Mouse (Mus musculus) embryonic facial prominence, embryonic 14.5 days (tissue): ENCODE results near the gene Nptxr. TPM values are rescaled to one million over a fixed set of nuclear protein-coding genes. Genes with fewer than 3 reads are reported as not detected.

Experiments used
- ATAC-seq: fragments of 200-750 bp; cut with Nextera tagmentation; 2 replicates; pipeline ENCODE4 v1.8.0; 2017; ENCODE audit warnings: low read depth, moderate number of reproducible peaks, moderate TSS enrichment
- DNase-seq: peaks from one replicate; pipeline ENCODE4 v3.0.0-alpha.2; 2015; ENCODE audit warnings: low spot score
- H3K27ac ChIP-seq: fragments of 300-500 bp; sonication (generic); replicated peaks from 2 replicates; pipeline ENCODE4 v1.5.1; 2014; ENCODE audit warnings: low read depth, mild to moderate bottlenecking, low read length, moderate library complexity
- H3K27me3 ChIP-seq: fragments of 300-500 bp; sonication (generic); replicated peaks from 2 replicates; pipeline ENCODE4 v1.6.1; 2014; ENCODE audit warnings: low read length; ENCODE audit not compliant: control insufficient read depth, insufficient read depth
- H3K36me3 ChIP-seq: fragments of 300-500 bp; sonication (generic); 2 replicates; pipeline ENCODE4 v1.6.1; 2014; ENCODE audit warnings: low read length, mixed read lengths; ENCODE audit not compliant: control insufficient read depth, insufficient read depth
- H3K4me1 ChIP-seq: fragments of 300-500 bp; sonication (generic); 2 replicates; pipeline ENCODE4 v1.6.1; 2014; ENCODE audit warnings: antibody characterized with exemption, low read length; ENCODE audit not compliant: control insufficient read depth, insufficient read depth
- H3K4me2 ChIP-seq: fragments of 300-500 bp; sonication (generic); 2 replicates; pipeline ENCODE4 v1.6.1; 2014; ENCODE audit warnings: low read depth, mild to moderate bottlenecking, low read length, moderate library complexity, mixed read lengths
- H3K4me3 ChIP-seq: fragments of 300-500 bp; sonication (generic); 2 replicates; pipeline ENCODE4 v1.5.1; 2014; ENCODE audit warnings: low read depth, mild to moderate bottlenecking, low read length
- H3K9ac ChIP-seq: fragments of 300-500 bp; sonication (generic); 2 replicates; pipeline ENCODE4 v1.6.1; 2014; ENCODE audit warnings: low read depth, mild to moderate bottlenecking, low read length, moderate library complexity, mixed read lengths
- H3K9me3 ChIP-seq: fragments of 300-500 bp; sonication (generic); 2 replicates; pipeline ENCODE4 v1.6.1; 2016; ENCODE audit warnings: low read length; ENCODE audit not compliant: control insufficient read depth
- WGBS: fragments of 180-500 bp; shearing (Covaris S2); extraction: QIAGEN DNeasy Blood & Tissue Kit; methylation state at CpG from one replicate; pipeline ENCODE4 v1.1.7; 2014; 5-methylcytosine and 5-hydroxymethylcytosine counted together
- polyA plus RNA-seq: library from polyadenylated mRNA; unstranded; fragments of >200 nt; fragmentation: Nextera tagmentation; extraction: Ambion mirVana; gene quantifications from 2 replicates; pipeline ENCODE4 v1.2.1, GENCODE M21; 2014

Gene Nptxr
- polyA plus RNA-seq, 1 experiment from 2014 or later = 3.2 TPM

DNA sequence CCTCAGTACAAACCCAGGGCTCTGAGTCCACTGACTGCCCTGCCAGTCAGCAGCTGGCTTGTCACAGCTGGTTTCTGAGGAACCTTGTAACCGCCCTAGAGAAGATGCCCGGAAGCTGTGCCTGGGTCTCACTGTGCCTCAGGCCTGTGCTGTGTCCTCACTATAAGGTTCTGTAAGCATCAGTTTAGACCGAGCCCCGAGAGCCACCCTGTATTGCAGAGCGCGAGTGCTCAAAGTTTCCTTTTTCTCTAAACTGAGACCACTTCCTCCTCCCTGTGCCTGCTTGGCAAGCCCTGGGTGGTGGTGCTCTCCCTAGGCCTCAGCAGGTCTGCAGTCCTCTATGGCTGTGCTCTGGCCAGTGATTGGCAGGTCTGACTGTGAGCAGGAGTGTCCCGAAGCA is 55.4 kb downstream of the Nptxr start:
- H3K27me3 ChIP-seq = no peaks in the 10 kb centered on the region
- no peak overlapping the region for H3K27ac ChIP-seq
- no peaks in the 10 kb centered on the region for H3K4me1 ChIP-seq
- H3K9me3 ChIP-seq = no peaks in the 10 kb centered on the region
- DNase-seq (no peak), ATAC-seq (no peak)
- 93% methylated on average over 7 of the region's 7 CpGs for WGBS
- no peak overlapping the region for H3K9ac ChIP-seq
- H3K4me2 ChIP-seq = no peak overlapping the region
- no peak overlapping the region for H3K4me3 ChIP-seq
- no peaks in the 10 kb centered on the region for H3K36me3 ChIP-seq

DNA sequence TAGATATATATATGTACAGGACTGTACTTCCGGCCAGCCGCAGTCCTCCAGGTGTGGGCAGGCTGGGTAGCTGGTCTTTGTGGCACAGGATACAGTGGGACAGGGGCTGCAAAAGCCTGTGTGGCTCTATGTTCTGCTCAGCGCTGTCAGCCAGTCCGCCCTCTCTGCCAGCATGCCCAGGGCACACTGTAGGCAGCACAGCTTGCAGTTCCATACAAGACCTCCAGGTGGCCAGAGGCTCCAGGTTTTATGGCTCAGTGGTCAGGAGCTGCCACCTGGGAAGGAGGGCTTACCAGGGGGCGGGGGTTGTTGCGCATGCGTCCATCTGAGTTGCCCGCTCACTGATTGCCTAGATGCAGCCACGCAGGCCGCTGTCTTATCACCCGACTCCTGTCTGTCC is 56.6 kb downstream of the Nptxr start:
- Histone ChIP-seq H3K27me3 (no peaks in the 10 kb centered on the region), H3K4me1 (peaks cover 1% of the 10 kb centered on the region), H3K27ac (no peak overlapping the region), H3K9ac (no peak overlapping the region), H3K4me2 (no peak overlapping the region), H3K9me3 (no peaks in the 10 kb centered on the region), H3K4me3 (no peak overlapping the region), H3K36me3 (no peaks in the 10 kb centered on the region)
- DNase-seq (no peak), ATAC-seq (no peak)
- WGBS = 54% methylated on average over 11 of the region's 11 CpGs

DNA sequence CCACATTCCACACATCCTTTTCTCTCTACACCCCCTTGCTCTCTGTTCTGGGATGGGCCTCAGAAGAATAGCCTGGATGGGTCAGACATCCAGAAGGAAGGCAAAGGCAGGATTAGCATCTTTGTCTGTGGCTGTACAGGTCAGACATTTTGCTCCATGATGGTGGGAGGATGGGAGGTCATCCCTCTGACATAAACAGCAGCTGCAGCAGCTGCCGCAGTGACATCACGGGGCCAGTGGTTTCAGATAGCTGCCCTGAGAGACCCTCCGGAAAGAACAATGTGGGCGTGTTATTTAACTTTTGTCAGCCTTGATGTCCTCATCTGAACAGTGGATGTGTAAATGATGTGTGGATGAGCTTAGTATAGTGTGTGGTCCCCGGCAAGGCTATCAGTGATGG is 58.7 kb downstream of the Nptxr start:
- no peaks in the 10 kb centered on the region for H3K36me3 ChIP-seq
- no peaks in the 10 kb centered on the region for H3K27me3 ChIP-seq
- no peaks in the 10 kb centered on the region for H3K9me3 ChIP-seq
- no peak overlapping the region for H3K4me2 ChIP-seq
- no peak overlapping the region for H3K9ac ChIP-seq
- no peak overlapping the region for H3K4me3 ChIP-seq
- ATAC-seq (no peak), DNase-seq (no peak)
- H3K27ac ChIP-seq = no peak overlapping the region
- 81% methylated on average over 5 of the region's 5 CpGs for WGBS
- H3K4me1 ChIP-seq = peaks cover 9% of the 10 kb centered on the region

DNA sequence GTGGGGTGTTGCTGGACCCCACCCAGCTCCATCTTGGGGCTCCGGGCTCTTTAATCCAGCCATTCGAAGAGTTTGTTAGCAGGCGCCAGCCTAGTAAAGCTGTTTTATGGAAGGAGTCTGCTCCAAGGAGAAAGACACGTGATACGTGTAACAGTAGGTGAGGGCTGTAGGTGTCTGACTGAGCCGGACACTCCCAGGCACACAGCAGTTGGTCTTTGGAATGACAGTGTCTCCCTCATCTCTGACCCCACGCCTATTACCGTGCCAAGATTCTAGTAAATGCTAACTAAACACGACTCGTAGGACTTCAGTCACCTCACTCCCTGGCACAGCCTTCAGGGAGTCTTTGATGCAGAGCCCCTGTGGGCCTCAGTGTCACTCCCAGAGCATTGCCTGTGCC is 59.3 kb downstream of the Nptxr start:
- ATAC-seq = no peak
- Histone ChIP-seq H3K9me3 (no peaks in the 10 kb centered on the region), H3K27me3 (no peaks in the 10 kb centered on the region), H3K4me2 (no peak overlapping the region), H3K27ac (no peak overlapping the region), H3K36me3 (no peaks in the 10 kb centered on the region), H3K4me1 (peaks cover 9% of the 10 kb centered on the region), H3K9ac (no peak overlapping the region), H3K4me3 (no peak overlapping the region)
- WGBS = 81% methylated on average over 10 of the region's 10 CpGs
- DNase-seq = no peak

DNA sequence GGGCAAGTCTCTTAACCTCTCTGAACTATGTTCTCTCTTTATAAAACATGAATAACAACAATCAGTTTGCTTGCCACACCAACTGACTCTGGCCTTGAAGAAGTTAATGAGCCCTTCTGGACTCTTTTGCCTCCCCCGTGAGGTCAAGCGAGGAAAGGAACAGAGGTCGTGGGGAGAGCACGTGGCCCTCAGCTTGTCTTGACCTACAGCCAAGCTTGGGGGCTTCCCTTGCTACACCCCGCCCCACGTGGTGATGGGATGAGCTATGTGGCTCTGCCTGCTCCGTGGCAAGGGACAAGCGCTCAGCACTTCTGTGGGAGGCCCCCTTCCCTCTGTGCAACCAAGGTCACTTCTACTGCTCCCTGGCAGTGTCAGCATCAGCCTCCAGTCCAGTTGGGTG is 59.8 kb downstream of the Nptxr start:
- no peak for DNase-seq
- no peaks in the 10 kb centered on the region for H3K9me3 ChIP-seq
- no peaks in the 10 kb centered on the region for H3K27me3 ChIP-seq
- H3K4me2 ChIP-seq = no peak overlapping the region
- no peak overlapping the region for H3K4me3 ChIP-seq
- ATAC-seq = no peak
- WGBS = 70% methylated on average over 8 of the region's 8 CpGs
- no peak overlapping the region for H3K9ac ChIP-seq
- no peaks in the 10 kb centered on the region for H3K36me3 ChIP-seq
- H3K4me1 ChIP-seq = peaks cover 9% of the 10 kb centered on the region
- no peak overlapping the region for H3K27ac ChIP-seq

DNA sequence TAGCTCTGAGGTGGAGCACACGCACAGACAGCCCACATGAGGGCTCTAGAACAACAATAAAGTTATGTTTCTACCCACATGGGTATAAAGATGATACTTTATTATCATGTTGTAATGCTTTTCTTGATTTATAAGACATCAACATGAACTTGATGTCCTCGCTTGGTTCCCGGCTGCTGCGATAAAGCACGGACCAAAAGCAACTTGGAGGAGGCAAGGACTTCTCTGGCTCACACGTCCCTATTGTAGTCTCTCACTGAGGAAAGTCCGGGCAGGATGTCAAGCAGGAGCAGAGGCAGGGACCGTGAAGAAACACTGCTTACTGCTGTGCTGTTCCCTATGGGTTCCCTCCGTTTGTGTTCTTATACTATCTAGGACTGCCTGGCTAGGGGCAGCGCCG is 60.6 kb downstream of the Nptxr start:
- no peak overlapping the region for H3K4me3 ChIP-seq
- no peak overlapping the region for H3K9ac ChIP-seq
- H3K9me3 ChIP-seq = no peaks in the 10 kb centered on the region
- DNase-seq = no peak
- 97% methylated on average over 11 of the region's 11 CpGs for WGBS
- H3K36me3 ChIP-seq = peaks cover 4% of the 10 kb centered on the region
- H3K4me1 ChIP-seq = peaks cover 9% of the 10 kb centered on the region
- no peak overlapping the region for H3K27ac ChIP-seq
- ATAC-seq = no peak
- H3K4me2 ChIP-seq = no peak overlapping the region
- H3K27me3 ChIP-seq = no peaks in the 10 kb centered on the region

DNA sequence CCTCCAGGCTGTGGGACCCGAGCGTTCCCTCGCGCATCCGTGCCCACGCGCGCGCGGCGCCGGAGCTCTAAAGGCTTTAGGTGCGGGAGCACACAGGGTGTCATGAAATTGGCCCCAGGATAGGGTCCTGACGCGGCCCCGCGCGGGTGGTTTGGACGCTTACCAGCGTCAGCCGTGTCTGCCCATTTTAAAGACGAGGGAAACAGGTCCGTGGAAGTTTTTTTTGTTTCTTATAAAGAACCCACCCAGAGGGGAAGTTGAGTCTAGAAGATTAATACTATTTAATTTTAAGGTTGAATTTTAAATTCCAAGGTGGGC is 61.9 kb downstream of the Nptxr start:
- WGBS = 0% methylated on average over 23 of the region's 23 CpGs

DNA sequence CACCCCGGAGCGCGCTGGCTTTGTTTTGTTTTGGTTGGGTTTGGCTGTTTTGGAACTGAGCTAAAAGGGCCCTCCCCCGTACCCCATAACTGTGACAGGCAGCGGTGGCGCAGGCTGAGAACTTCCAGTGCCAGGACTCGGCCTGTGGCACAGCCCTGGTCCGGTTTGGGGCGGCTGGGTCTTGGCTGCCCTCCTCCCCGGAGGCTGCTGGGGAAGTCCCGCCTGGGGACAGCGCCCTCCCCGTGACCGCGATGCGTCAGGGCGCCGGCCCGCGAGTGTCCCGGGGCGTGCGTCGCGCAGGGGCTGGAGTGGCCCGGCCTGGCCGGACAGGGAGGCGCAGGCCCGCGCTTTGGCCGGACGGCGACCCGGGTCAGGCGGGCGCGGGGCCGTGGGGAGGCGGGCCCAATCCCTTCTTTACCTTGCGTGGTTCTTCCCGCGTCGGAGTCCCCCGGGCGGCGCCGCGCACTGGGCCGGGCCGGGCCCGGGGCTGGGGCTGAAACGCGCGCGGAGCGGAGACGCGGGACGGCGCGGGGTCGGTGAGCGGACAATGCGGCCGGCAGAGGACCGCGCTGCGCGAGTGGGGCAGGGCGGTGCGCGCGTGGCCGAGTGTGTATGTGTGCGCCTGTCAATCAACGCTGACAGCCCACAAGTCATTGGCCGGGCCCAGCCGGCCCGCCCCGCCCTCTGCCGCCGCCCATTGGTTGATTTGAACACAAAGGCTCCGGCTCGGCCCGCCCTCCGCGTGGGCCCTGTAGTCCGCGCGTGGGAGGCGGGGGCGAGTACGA is 62.5 kb downstream of the Nptxr start, which contains the start of gene Sun2:
Gene Sun2, minus strand, starts transcription at position 616 of the 785 bp plus-strand sequence.
- Histone ChIP-seq H3K4me1 (peaks cover 9% of the 10 kb centered on the region), H3K27ac (peak within 1 kb of the TSS; percentile 24), H3K4me2 (peak within 1 kb of the TSS; percentile 70), H3K9me3 (no peaks in the 10 kb centered on the region), H3K27me3 (no peaks in the 10 kb centered on the region), H3K9ac (peak within 1 kb of the TSS; percentile 91), H3K4me3 (peak within 1 kb of the TSS; percentile 97), H3K36me3 (peaks cover 19% of the 10 kb centered on the region)
- ATAC-seq (peak; percentile 93), DNase-seq (peak; percentile 95)
- 2% methylated on average over 34 of the region's 93 CpGs for whole genome bisulfite sequencing

More for the DNA sequence above, 61.9 kb downstream of the Nptxr start:
- no peak for DNase-seq
- H3K4me1 ChIP-seq = peaks cover 9% of the 10 kb centered on the region
- no peaks in the 10 kb centered on the region for H3K9me3 ChIP-seq
- H3K4me3 ChIP-seq = peak overlapping the region; percentile 97
- peaks cover 14% of the 10 kb centered on the region for H3K36me3 ChIP-seq
- H3K27ac ChIP-seq = peak overlapping the region; percentile 24; the same call in 1 of the 2 replicates
- no peak; the same call in 1 of the 2 replicates for ATAC-seq
- H3K9ac ChIP-seq = peak overlapping the region; percentile 91
- H3K27me3 ChIP-seq = no peaks in the 10 kb centered on the region
- H3K4me2 ChIP-seq = peak overlapping the region; percentile 70
